Mouse (Mus musculus) kidney, adult 9 months (tissue): ENCODE results near the gene Scly.

Source experiments
- DNase-seq: peaks from one replicate; pipeline ENCODE4 v3.0.0; 2022

Gene Scly

GRCm38 (mm10) chr1:91301206-91301920, 3.2 kb downstream of the Scly start:
- peak; percentile 87 for DNase-seq

GRCm38 (mm10) chr1:91302021-91302420, 3.9 kb downstream of the Scly start:
- DNase-seq: no peak

GRCm38 (mm10) chr1:91304621-91305020, 6.5 kb downstream of the Scly start:
- DNase-seq: no peak

DNA sequence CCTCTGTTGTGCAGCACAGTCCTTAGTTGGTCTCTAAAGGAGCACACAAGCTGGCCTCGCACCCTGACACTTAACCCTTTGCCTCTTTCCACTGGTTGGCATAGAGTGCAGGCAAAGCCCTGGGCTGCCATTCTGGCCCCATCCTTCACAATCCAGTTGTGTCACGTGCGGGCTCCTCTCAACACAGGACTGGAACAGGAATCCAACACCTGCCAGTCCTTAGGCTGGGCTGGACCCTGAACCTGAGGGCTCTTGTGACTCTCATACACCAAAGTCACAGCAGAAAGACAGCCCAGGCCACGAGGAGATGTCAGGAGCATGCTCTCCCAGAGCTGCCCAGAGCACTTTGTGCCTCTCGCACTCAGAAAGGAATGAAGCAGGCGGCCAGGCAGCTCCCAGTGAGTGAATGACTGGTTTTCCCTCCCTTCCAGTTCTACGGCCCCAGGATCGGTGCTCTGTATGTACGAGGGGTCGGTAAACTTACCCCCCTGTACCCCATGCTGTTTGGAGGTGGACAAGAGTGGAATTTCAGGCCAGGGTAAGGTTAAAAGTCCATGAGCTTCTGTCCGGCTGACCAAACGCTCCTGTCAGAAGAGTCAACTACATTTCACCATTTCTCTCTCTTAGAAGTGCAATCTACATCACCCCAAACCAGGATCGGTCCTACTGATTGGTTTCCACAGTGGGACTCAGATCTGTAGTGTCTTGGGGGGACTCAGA, 11.4 kb downstream of the Scly start:
- peak; percentile 59 for DNase-seq

- no peak for DNase-seq
Observed at GRCm38 (mm10) chr1:91312273-91312672, 14.1 kb downstream of the Scly start.

GRCm38 (mm10) chr1:91313251-91313650, 15.1 kb downstream of the Scly start:
- no peak for DNase-seq

GRCm38 (mm10) chr1:91317656-91318055, 19.5 kb downstream of the Scly start:
- peak; percentile 88 for DNase-seq

- no peak for DNase-seq
Observed at GRCm38 (mm10) chr1:91321760-91322438, 23.8 kb downstream of the Scly start, which contains the start of gene Espnl. Gene Espnl, plus strand, starts transcription at chr1:91322075.

DNA sequence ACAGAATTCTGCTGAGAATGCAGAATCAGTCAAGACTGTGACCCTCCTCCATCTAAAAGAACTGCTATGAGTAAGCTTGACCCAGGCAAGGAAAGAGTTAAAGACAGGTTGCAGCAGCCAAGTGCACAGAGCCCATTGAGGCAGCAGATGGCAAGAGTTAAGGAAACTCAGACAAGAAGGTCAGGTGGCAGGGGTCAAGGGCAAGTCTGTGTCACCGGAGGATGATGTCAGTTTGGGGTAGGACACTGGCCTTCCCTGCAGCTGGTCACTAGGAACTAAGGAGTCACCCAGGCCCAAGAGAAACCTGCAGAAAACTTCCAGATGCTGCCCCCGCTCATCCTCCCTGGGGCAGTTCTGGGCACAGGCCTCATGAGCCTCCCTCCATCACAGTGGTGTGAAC, 26.5 kb downstream of the Scly start:
- no peak for DNase-seq

GRCm38 (mm10) chr1:91325488-91326042, 27.4 kb downstream of the Scly start:
- DNase-seq: no peak

DNA sequence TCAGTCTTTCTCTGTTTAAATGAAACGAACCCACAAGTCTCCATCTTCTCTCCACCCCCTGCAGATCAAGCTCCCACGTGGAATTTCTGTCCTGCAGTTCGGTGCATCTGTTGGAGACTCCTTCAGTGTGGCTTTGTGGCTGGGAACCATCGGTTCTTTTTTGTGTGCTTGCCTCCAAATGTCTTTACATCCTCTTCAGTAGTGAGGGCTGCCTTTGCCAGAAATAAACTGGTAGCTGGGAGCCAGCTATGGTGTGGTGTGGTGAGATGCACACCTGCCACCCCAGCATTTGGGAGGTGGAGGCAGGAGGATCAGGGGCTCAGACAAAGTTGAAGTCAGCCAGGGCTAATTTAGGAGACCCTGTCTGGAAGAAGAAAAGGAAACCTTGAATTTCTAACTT, 34.0 kb downstream of the Scly start:
- DNase-seq: no peak

- no peak for DNase-seq
Observed at GRCm38 (mm10) chr1:91333582-91333981, 35.4 kb downstream of the Scly start.

DNA sequence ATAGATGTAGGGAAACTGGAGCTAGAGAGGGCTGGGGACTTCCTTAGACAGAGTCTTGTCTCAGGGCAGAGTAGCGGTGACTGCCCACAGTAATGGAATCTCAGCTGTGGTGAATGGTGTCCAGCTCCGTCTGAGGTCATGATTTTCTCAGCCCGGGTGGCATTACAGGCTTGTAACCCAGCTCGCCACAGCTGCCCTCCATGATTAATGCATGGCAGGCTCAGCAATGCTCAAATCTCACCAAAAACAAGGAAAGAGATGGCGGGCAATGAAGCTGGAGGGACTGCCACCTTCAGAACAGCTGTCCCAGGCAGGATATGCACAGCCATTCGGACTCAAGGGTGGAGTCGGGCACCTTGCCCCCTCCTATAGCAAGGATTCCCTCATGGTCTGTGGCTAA, 39.2 kb downstream of the Scly start:
- DNase-seq: no peak

DNA sequence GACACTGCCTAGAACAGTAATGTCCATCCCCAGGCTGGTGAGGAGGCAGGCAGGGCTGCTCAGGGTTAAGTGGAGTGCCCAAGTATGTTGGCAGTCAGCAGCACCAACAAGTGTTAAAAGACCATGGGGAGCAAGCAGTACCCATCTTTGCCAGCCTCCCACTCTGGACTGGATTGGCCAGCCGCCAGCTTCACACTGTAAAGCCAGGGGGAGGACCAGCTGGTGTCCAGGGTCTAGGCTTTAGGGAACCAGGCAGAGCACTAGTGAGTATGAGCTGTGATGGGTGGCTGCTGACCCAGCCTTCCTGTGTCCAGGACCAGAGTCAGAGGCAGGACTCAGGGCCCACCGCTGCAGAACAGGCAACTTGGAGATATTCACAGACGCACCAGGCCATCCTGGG, 45.9 kb downstream of the Scly start:
- DNase-seq: no peak

DNA sequence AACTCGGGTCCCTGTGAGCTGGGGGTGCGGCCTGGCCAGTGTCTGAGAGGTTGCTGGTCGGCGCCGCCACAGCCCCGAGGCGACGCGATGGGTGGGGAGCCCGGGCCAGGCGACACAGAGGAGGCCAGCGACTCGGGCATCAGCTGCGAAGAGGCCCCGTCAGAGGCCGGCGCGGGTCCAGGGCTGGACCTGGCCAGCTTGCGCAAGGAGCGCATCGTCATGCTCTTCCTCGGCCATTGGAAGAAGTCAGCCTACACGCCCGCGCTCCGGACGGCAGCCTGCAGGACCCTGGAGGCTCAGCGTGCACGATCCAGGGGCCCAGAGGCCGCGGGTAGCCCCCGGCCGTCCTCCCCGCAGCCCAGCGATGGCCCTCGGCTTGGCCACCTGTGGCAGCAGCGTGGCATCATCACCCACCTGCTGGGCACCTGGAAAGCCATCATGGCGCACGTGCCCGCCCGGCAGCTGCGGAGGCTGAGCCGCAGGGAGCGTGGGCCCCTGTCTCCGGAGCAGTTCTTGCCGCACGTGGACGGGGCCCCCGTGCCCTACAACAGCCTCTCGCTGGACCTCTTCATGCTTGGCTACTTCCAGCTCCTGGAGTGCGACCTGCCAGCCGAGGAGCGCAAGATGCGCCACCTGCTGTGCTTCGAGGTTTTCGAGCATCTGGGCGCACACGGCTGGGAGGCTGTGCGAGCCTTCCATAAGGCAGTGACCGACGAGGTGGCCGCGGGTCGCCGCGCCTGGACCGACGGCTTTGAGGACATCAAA, 47.0 kb downstream of the Scly start:
- peak; percentile 51 for DNase-seq

DNA sequence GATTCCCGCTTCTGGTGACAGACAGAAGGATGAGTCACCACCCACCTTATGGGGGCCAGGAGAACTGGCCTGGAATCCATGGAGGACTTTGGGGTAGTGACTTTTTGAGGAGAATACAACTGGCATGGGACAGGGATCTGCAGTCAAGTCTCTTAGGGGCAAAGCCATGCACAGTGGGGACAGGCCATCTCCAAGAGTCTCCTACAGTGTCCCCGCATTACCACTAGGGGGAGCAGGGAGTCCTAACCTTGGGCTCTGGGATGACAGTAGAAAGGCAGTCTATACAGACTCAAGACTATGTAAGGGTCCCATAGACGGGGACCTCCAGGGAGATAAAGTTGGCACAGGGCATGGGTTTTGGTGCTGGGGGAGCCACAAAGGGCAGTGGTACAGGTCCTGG, 48.8 kb downstream of the Scly start:
- DNase-seq: peak; percentile 67

DNA sequence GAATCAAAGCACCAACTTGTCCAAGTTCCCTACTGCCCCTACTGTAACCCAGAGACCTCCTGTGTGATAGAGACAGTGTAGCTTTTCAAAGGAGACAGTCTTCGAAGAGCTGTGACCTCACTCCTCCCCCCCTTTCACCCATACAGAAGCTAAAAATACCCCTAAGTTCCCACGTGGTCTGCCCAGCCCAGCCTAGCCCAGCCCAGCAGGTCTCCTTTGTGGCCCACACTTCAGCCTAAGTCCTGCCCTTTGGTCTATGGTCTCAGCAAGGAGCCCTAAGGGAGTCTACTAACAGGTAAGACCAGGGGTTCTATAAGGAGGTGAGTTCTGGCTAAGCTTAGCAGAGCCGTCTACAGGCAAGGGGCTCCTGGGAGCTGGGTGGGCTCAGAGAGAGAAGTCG, 52.7 kb downstream of the Scly start, which contains the start of gene Klhl30:
Klhl30 (plus strand) TSS at position 176 of the 400 bp plus-strand sequence.
- DNase-seq: no peak

GRCm38 (mm10) chr1:91351249-91351648, 53.1 kb downstream of the Scly start:
- no peak for DNase-seq

DNA sequence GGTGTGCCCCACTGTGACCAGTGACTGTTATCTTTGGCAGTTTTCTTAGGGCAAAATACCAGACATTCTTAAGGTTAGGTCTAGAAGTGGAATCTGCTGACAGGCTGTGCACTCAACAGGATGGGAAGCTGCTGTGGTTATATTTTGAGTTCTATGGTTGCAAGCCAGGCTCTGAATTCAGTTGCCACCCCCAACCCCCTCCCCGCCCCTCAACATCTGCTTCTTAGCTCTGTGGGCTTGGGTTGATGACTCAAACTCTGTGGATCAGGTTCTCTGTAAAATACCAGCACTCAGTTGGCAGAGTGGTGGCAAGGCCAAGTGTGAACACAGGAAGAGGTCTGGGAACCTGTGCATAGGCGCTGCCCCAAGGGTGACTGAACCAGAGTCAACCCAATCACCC, 54.1 kb downstream of the Scly start:
- DNase-seq: no peak

DNA sequence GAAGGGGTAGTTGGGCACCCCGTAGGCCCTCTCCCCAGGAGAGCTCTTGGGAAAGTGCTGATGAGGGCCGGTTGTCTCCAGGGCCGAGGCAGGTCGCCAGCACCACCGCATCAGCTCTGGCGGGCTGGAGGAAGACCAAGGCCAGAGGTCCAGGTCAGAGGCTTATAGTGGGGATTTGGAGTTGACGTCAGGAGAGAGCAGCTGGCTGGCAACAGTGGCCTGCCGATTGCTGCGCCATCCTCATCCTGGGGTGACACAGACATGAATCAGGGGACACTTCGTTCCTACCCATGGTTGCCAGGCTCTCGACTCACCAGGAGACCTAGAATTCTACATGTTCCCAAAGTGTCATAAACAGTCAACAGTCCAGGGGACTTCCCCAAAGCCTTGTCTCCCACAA, 58.0 kb downstream of the Scly start:
- no peak for DNase-seq

- DNase-seq: no peak
Observed at GRCm38 (mm10) chr1:91362113-91362512, 64.0 kb downstream of the Scly start.

GRCm38 (mm10) chr1:91364822-91365644, 66.9 kb downstream of the Scly start:
- no peak for DNase-seq
